Mouse (Mus musculus) heart, adult 2 months (tissue): ENCODE measurements at regions not wholly inside any gene's neighbourhood (a gene's known extent, or its start where the extent isn't known, plus 50 kb on each side); places are given as distances from the start of the nearest gene placed in this dataset.

Experiments used
- CTCF ChIP-seq: fragments of 200-600 bp; IDR thresholded peaks from 2 replicates; pipeline ENCODE4 v1.8.1; 2022; ENCODE audit warnings: antibody characterized with exemption, mild to moderate bottlenecking, moderate library complexity
- EP300 ChIP-seq: fragments of 200-500 bp; IDR thresholded peaks from 2 replicates; pipeline ENCODE4 v1.6.1; 2011; ENCODE audit warnings: low read depth, low read length, control low read depth; ENCODE audit not compliant: insufficient read depth

DNA sequence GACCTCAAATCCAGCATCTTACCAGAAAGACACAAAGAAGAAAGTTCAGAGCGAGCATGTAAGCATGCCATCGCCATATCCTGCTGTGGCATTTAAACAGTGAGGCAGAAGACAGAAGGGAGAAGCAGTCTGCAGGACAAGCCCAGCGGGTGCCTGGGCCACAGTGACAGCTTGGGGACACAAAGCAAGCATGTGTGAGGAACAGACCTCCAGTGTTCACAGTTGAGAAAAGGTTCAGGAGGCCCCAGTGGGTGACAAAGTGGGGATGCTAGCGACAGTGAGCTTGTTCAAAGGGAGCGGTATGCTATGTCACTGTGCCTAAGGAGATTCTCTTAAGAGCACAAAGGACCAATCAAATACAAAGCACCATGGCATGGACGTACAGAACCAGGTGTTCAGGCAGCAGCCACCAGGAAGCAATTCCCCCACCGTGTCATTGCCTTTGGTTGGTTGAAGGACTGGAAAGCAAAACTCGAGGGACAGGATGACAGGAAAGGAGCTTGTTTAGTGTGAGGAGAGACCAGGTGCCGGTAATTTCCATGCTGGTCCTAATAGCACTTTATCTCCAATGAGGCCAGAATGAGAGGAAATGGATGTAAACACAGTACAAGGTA is 77.9 kb upstream of the Arhgap21 start:
- TF ChIP-seq CTCF (no peak), EP300 (no peak)
